Mouse (Mus musculus) heart, adult 2 months (tissue): Measurements from ENCODE around the gene Gxylt2. TPM values are rescaled to one million over a fixed set of nuclear protein-coding genes. Genes with fewer than 3 reads are reported as not detected.

Source experiments
- DNase-seq, 2 experiments: peaks; one replicate each; pipeline ENCODE4 v3.0.0; 2021
- H3K27ac ChIP-seq: fragments of 200-600 bp; 2 replicates; pipeline ENCODE4 v1.8.1; 2022
- H3K27me3 ChIP-seq: fragments of 200-500 bp; 2 replicates; pipeline ENCODE4 v1.6.1; 2012; ENCODE audit warnings: mild to moderate bottlenecking, low read length, inconsistent platforms, mixed read lengths; ENCODE audit not compliant: control insufficient read depth, insufficient read depth
- H3K36me3 ChIP-seq: fragments of 200-500 bp; 2 replicates; pipeline ENCODE4 v1.6.1; 2012; ENCODE audit warnings: low read length, inconsistent platforms; ENCODE audit not compliant: control insufficient read depth, insufficient read depth
- H3K4me1 ChIP-seq: fragments of 200-500 bp; 2 replicates; pipeline ENCODE4 v1.6.1; 2011; ENCODE audit warnings: low read length; ENCODE audit not compliant: control insufficient read depth, insufficient read depth
- H3K4me3 ChIP-seq: fragments of 200-600 bp; 2 replicates; pipeline ENCODE4 v1.8.1; 2022
- H3K79me2 ChIP-seq: fragments of 200-500 bp; replicated peaks from 2 replicates; pipeline ENCODE4 v1.6.1; 2012; ENCODE audit warnings: mild to moderate bottlenecking, inconsistent platforms, low read length, moderate library complexity, mixed read lengths; ENCODE audit not compliant: control insufficient read depth, insufficient read depth
- H3K9ac ChIP-seq: fragments of 200-500 bp; 2 replicates; pipeline ENCODE4 v1.6.1; 2012; ENCODE audit warnings: low read depth, mild to moderate bottlenecking, control low read depth, inconsistent platforms, low read length, mixed read lengths
- CTCF ChIP-seq: fragments of 200-600 bp; IDR thresholded peaks from 2 replicates; pipeline ENCODE4 v1.8.1; 2022; ENCODE audit warnings: antibody characterized with exemption, mild to moderate bottlenecking, moderate library complexity
- EP300 ChIP-seq: fragments of 200-500 bp; IDR thresholded peaks from 2 replicates; pipeline ENCODE4 v1.6.1; 2011; ENCODE audit warnings: low read depth, low read length, control low read depth; ENCODE audit not compliant: insufficient read depth
- POLR2A ChIP-seq: fragments of 200-500 bp; IDR thresholded peaks from 2 replicates; pipeline ENCODE4 v1.6.1; 2011; ENCODE audit warnings: mild to moderate bottlenecking, low read depth, low read length, control low read depth; ENCODE audit not compliant: insufficient read depth
- WGBS: fragments of 180-500 bp; shearing (Covaris S2); methylation state at CpG from one replicate; pipeline ENCODE4 v1.1.7; 2018; 5-methylcytosine and 5-hydroxymethylcytosine counted together
- intact Hi-C: fragments of 180-260 bp; cut with DNase I; formaldehyde crosslinking; loops from one replicate; pipeline ENCODE4 v1.15.1; 2025
- polyA plus RNA-seq: library from polyadenylated mRNA; depleted of rRNA; stranded (reverse); fragments of >200 nt; gene quantifications from 2 replicates; pipeline ENCODE4 v1.2.3, GENCODE M21; 2012
- total RNA-seq, 2 experiments: library from RNA; stranded (reverse); gene quantifications; 2 replicates each; pipeline ENCODE4 v1.2.3; 2021

Gene Gxylt2
- total and polyA plus RNA-seq, 3 experiments: 2.0 to 3.1 (median 2.2) TPM

DNA sequence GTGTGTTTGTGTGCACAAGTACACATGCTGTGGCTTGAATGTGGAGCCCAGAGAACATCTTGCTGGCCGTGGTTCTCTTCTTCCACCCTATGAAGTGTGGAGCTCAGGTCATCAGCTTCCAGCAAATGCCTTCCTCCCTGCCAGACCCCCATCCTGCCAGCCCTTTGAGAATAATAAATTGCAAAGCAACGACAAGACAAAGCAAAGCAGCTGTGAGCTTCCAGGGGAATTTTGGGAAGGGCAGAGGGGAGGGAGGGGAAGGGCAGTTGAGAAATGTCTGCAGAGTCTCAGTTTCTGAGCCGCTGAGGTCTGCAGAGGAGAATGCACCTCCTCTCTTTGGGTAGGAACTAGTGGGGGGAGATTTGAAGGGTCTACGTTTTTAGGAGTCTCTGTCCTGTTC lies 75.9 kb downstream of the Gxylt2 start:
- Histone ChIP-seq H3K79me2 (no peaks in the 10 kb centered on the region), H3K27ac (no peak overlapping the region), H3K4me3 (no peak overlapping the region), H3K9ac (no peak overlapping the region), H3K27me3 (no peaks in the 10 kb centered on the region), H3K4me1 (no peaks in the 10 kb centered on the region; the same call in 1 of the 2 replicates), H3K36me3 (no peaks in the 10 kb centered on the region)
- TF ChIP-seq POLR2A (no peak), EP300 (no peak), CTCF (no peak)
- intact Hi-C loops: no loop called here
- DNase-seq: peak in 1 of 2 experiments; percentile 15
- WGBS: 39% methylated on average over 4 of the region's 4 CpGs

DNA sequence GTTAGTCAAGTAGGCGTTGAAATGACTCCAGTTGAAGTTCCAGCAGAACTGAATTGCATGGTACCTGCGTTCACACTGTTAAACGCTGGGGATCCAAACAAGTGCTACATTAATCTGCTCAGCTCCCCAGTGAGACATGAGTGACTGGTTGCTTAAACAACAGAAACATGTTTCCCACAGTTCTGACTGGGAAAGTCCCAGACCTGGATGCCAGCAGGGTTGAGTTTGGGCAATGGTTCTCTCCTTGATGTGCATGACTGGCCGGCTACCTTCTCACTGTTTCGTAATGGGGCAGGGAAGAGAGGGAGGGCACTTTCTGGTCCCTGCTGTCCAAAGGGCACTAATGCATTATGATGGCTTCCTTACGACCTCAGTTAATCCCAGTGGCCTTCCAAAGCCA lies 77.1 kb downstream of the Gxylt2 start:
- intact Hi-C loops: no loop called here
- TF ChIP-seq CTCF (no peak), POLR2A (no peak), EP300 (no peak)
- no peaks in the 10 kb centered on the region for H3K79me2 ChIP-seq
- no peaks in the 10 kb centered on the region for H3K27me3 ChIP-seq
- no peaks in the 10 kb centered on the region; the same call in 1 of the 2 replicates for H3K4me1 ChIP-seq
- 82% methylated on average over 6 of the region's 6 CpGs for WGBS
- H3K9ac ChIP-seq: no peak overlapping the region
- H3K36me3 ChIP-seq: no peaks in the 10 kb centered on the region
- no peak overlapping the region for H3K27ac ChIP-seq
- no peak overlapping the region for H3K4me3 ChIP-seq
- DNase-seq: no peak

DNA sequence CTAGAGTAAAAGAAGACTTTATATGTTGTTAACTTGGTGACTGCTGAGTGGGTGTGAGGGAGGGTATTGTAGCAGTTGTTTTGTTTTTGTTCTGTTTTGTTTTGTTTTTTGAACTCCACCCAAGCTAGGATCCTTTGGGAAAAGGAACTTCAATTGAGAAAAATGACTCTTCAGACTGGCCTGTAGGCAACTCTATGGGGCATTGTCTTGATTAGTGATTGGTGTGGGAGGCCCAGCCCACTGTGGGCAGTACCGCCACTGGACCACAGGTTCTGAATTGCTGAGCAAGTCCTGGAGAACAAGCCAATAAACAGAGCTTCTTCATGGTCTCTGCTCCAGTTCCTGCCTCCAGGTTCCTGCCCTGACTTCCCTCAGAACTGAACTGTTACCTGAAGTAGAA lies 83.2 kb downstream of the Gxylt2 start:
- no peaks in the 10 kb centered on the region for H3K4me1 ChIP-seq
- H3K27me3 ChIP-seq: no peaks in the 10 kb centered on the region
- no peak overlapping the region for H3K9ac ChIP-seq
- H3K79me2 ChIP-seq: no peaks in the 10 kb centered on the region
- no peak overlapping the region for H3K4me3 ChIP-seq
- no peak for DNase-seq
- no peaks in the 10 kb centered on the region for H3K36me3 ChIP-seq
- no peak overlapping the region for H3K27ac ChIP-seq
- intact Hi-C loops: no loop called here
- no peak for TF ChIP-seq CTCF
- no peak for TF ChIP-seq EP300
- no peak for TF ChIP-seq POLR2A
- WGBS: 59% methylated on average over 1 of the region's 1 CpGs

DNA sequence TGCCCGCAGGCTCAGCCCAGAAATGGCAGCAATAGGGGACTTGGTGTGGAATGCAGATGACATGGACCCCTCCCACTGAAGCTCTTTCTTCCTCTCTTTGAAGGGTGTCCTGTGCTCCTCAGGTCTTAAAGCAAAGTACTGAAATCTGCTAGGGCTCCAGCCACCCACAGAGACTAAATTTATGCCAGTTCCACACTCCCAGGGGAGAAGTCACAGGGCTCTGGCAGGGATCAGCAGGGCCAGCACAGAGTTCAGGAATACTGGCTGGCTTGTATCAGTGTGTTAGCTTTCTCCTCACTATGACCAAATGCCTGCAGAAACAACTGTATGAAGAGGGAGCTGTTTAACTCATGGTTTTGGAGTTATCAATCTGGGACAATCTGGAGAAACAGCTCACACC lies 84.6 kb downstream of the Gxylt2 start:
- no peaks in the 10 kb centered on the region for H3K27me3 ChIP-seq
- no peaks in the 10 kb centered on the region for H3K4me1 ChIP-seq
- WGBS: 86% methylated on average over 1 of the region's 1 CpGs
- H3K27ac ChIP-seq: no peak overlapping the region
- H3K36me3 ChIP-seq: no peaks in the 10 kb centered on the region
- TF ChIP-seq POLR2A: no peak
- no peak for TF ChIP-seq CTCF
- TF ChIP-seq EP300: no peak
- no peak for DNase-seq
- no peak overlapping the region for H3K9ac ChIP-seq
- no peak overlapping the region for H3K4me3 ChIP-seq
- intact Hi-C loops: no loop called here
- no peaks in the 10 kb centered on the region for H3K79me2 ChIP-seq

DNA sequence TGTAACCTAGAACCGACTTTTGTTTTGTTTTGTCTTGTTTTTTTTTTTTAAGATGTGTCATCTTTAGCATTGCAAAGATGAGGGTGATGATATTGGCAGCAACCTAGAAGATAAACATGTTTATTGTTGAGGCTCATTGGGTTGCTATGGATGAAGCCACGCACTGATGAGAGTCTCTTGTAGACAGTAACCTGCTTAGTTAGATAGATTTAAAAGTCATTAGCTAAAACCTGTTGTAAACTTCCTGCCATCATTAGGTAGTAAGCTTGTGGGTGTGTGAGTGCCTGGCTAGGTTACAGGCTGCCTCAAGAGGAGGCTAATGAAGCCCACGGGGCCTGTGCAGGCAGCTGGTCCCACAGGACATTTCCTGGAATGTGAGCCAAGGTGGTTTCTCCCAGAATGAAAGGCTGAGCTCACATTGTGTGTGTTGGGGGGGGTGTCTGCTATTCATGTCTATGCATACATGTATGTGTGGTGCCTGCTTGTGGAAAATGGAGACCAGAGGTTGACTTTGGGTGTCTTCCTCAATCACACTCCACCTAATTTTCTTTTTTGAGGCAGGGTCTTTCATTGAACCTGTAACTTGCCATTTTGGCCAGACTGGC lies 87.6 kb downstream of the Gxylt2 start:
- Histone ChIP-seq H3K79me2 (no peaks in the 10 kb centered on the region), H3K27ac (no peak overlapping the region), H3K36me3 (no peaks in the 10 kb centered on the region), H3K9ac (no peak overlapping the region), H3K4me1 (no peaks in the 10 kb centered on the region), H3K4me3 (no peak overlapping the region), H3K27me3 (no peaks in the 10 kb centered on the region)
- no peak for DNase-seq
- intact Hi-C loops: no loop called here
- TF ChIP-seq POLR2A (no peak), CTCF (no peak), EP300 (no peak)
- WGBS: 56% methylated on average over 3 of the region's 3 CpGs

DNA sequence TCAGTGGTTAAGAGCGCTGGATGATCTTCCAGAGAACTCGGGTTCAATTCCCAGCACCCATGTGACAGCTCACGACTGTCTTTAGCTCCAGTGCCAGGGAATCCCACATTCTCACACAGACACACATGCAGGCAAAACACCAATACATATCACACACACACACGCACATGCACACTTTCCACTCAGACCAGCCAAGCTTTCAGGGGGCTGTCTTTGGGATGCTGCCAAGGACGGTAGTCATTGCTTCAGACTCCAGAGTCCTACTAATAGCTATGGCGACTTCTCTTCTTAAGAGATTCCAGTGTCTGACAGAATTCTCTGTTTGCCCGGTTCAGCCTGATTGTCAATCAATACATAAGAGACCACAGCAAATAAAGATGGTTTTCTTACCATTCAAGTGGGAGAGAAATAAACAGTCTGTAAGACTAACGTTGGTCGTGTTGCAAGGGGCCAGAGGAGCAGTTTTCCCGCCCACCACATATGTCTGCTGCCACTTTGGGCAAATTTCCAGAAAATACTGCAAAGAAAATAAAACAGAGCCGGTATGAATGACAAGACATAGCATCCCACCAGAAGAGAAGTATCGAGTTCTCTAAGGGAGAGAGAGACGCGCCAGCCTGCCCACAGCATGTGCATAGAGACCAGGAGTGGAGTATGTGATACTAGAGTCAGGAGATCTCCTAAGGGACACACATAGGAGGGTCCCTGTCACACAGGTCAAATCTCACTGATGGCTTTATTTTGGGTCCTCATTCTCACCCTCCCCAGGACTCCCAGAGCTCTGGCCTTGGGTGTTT lies 88.6 kb downstream of the Gxylt2 start:
- Histone ChIP-seq H3K27me3 (no peaks in the 10 kb centered on the region), H3K36me3 (no peaks in the 10 kb centered on the region), H3K9ac (no peak overlapping the region), H3K4me1 (no peaks in the 10 kb centered on the region), H3K4me3 (no peak overlapping the region), H3K79me2 (no peaks in the 10 kb centered on the region), H3K27ac (no peak overlapping the region)
- TF ChIP-seq EP300 (no peak), POLR2A (no peak), CTCF (no peak)
- intact Hi-C loops: no loop called here
- 70% methylated on average over 14 of the region's 14 CpGs for WGBS
- DNase-seq: no peak
